9 mouse cellular contexts compared by ENCODE assay signal in the genomic region with DNA sequence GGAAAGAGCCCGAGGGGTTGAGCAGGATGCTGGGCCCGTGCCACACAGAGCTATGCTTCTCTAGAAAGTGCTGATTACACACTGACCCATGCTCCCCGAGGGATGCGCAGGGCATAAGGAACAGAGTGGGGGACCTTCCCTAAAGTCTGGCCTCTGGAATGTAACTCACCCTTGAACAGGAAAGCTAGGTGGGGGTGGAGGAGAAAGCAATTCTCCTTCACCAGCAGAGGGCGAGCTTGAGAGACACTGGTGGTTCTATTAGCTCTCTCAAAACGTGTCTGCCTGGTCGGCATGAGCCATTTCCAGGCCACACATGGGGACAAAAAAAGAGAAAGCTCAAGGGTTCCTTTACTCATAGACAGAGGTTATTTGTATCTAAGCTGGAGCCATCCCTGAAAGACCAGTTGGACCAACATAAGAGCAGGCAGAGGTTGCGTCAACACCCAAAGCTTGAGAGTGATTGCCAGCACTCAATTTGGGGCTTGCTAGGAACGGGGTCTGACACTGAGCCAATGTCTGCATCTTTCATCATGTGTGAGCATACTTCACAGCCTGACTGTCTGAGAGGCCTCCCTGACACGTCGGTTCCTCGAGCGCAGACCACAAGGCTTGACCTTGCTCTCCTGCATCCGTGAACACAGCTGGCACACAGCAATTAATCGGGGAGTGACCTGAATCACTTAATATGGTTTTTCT.
DNase-seq lines count a peak whose midpoint lies in the region; ATAC-seq lines count a peak whose summit lies in the region.
"Had no signal": no experiment of that assay in that cellular context is flagged by ENCODE, and none has a peak within 500 bp of the region (broad histone marks: within the 10 kb centered on the region; RNA-seq: fewer than 3 reads in every experiment).

No protein-coding gene starts in this region.

- H3K27me3 ChIP-seq in liver, embryonic 12.5 days (replicated peaks): no peaks in the 10 kb centered on the region
- H3K27me3 ChIP-seq: heart, embryonic 13.5 days had no signal

- H3K4me3 ChIP-seq in liver, embryonic 12.5 days: no peak overlapping the region
- H3K4me3 ChIP-seq: heart, embryonic 13.5 days had no signal

- 58% methylated on average over 15 of the region's 15 CpGs for WGBS in liver, embryonic 12.5 days (ENCODE audit: insufficient replicate concordance)

- H3K36me3 ChIP-seq in liver, embryonic 12.5 days: no peaks in the 10 kb centered on the region
- H3K36me3 ChIP-seq: heart, embryonic 13.5 days had no signal

- no peaks in the 10 kb centered on the region for H3K9me3 ChIP-seq in liver, embryonic 12.5 days (replicated peaks)
- H3K9me3 ChIP-seq: heart, embryonic 13.5 days had no signal

- peak; percentile 79 for DNase-seq in liver
- DNase-seq in NIH3T3 (ENCODE audit: low read depth): peak; percentile 89
- DNase-seq in c-Kit-positive CD71-positive TER-119-negative erythroid progenitor cells, embryonic 14.5 days (ENCODE audit: low read depth): peak; percentile 66
- peak; percentile 70 for DNase-seq in gastrocnemius, postnatal 10 days
- peak; percentile 51 to 54 for DNase-seq in left cerebral cortex, postnatal 25 days (ENCODE audit: low spot score in 2 of 2)
- peak; percentile 76 for DNase-seq in naive thymus-derived CD4-positive, alpha-beta T cell, adult 2 months (ENCODE audit: low read depth)
- peak; percentile 46 for DNase-seq in yolk sac, embryonic 10.5 days (ENCODE audit: low spot score)

- H3K9ac ChIP-seq in liver, embryonic 12.5 days: no peak overlapping the region
- H3K9ac ChIP-seq: heart, embryonic 13.5 days had no signal

- intact Hi-C loops in left cerebral cortex, postnatal 25 days (cut with DNase I): loop anchor here (5.0 kb wide), 3 partner anchors 193 to 273 kb away; a partner anchor contains a TSS

- ATAC-seq in liver, embryonic 12.5 days: no peak

- no peak overlapping the region for H3K27ac ChIP-seq in liver, embryonic 12.5 days
- H3K27ac ChIP-seq: heart, embryonic 13.5 days had no signal

- peaks cover 27% of the 10 kb centered on the region for H3K4me1 ChIP-seq in liver, embryonic 12.5 days

- H3K4me2 ChIP-seq in liver, embryonic 12.5 days: no peak overlapping the region
- H3K4me2 ChIP-seq: heart, embryonic 13.5 days had no signal
